Mouse (Mus musculus) small intestine, adult 2 months (tissue): ENCODE measurements around the gene Mprip. TPM values are rescaled to one million over a fixed set of nuclear protein-coding genes. Genes with fewer than 3 reads are reported as not detected.
A peak's percentile ranks its signal among the peaks of the same experiment; 100 is the strongest.

Experiments
- H3K27ac ChIP-seq: fragments of 200-500 bp; 2 replicates; pipeline ENCODE4 v1.5.1; 2012; ENCODE audit warnings: low read depth, low read length, control low read depth, inconsistent platforms; ENCODE audit not compliant: insufficient read depth
- H3K27me3 ChIP-seq: fragments of 200-500 bp; 2 replicates; pipeline ENCODE4 v1.6.1; 2012; ENCODE audit warnings: mild to moderate bottlenecking, moderate library complexity, low read length, inconsistent platforms; ENCODE audit not compliant: control insufficient read depth, insufficient read depth
- H3K36me3 ChIP-seq: fragments of 200-500 bp; 2 replicates; pipeline ENCODE4 v1.6.1; 2012; ENCODE audit warnings: mild to moderate bottlenecking, low read length, control low read depth, inconsistent platforms; ENCODE audit not compliant: control insufficient read depth, insufficient read depth
- H3K4me1 ChIP-seq: fragments of 200-500 bp; 2 replicates; pipeline ENCODE4 v1.6.1; 2012; ENCODE audit warnings: low read length, inconsistent platforms, mixed read lengths; ENCODE audit not compliant: control insufficient read depth, insufficient read depth, insufficient read length
- H3K4me3 ChIP-seq: fragments of 200-500 bp; 2 replicates; pipeline ENCODE4 v1.5.1; 2012; ENCODE audit warnings: low read depth, mild to moderate bottlenecking, control low read depth, inconsistent platforms, low read length, moderate library complexity
- CTCF ChIP-seq: fragments of 200-500 bp; IDR thresholded peaks from 2 replicates; pipeline ENCODE4 v1.5.1; 2012; ENCODE audit warnings: low read depth, mild to moderate bottlenecking, control low read depth, inconsistent platforms, low read length, moderate library complexity, mixed read lengths; ENCODE audit not compliant: insufficient replicate concordance, insufficient read length; ENCODE audit errors: extremely low read depth
- POLR2A ChIP-seq: fragments of 200-500 bp; IDR thresholded peaks from 2 replicates; pipeline ENCODE4 v1.6.1; 2012; ENCODE audit warnings: low read depth, mild to moderate bottlenecking, control low read depth, inconsistent platforms, low read length, moderate library complexity
- WGBS: fragments of 180-500 bp; shearing (Covaris S2); methylation state at CpG from one replicate; pipeline ENCODE4 v1.1.7; 2018; 5-methylcytosine and 5-hydroxymethylcytosine counted together
- polyA plus RNA-seq: library from polyadenylated mRNA; depleted of rRNA; stranded (reverse); fragments of >200 nt; gene quantifications from 2 replicates; pipeline ENCODE4 v1.2.3, GENCODE M21; 2012

Mprip gene
- polyA plus RNA-seq, 1 experiment, result 76.4 TPM

GRCm38 (mm10) chr11:59779406-59779805 lies 118.3 kb downstream of the Mprip start:
- H3K36me3 ChIP-seq, result peaks cover 20% of the 10 kb centered on the region
- no peak overlapping the region for H3K4me3 ChIP-seq
- H3K4me1 ChIP-seq, result no peaks in the 10 kb centered on the region
- H3K27ac ChIP-seq, result no peak overlapping the region
- no peak for TF ChIP-seq CTCF
- no peak for TF ChIP-seq POLR2A
- 83% methylated on average over 4 of the region's 4 CpGs for WGBS
- H3K27me3 ChIP-seq, result no peaks in the 10 kb centered on the region

DNA sequence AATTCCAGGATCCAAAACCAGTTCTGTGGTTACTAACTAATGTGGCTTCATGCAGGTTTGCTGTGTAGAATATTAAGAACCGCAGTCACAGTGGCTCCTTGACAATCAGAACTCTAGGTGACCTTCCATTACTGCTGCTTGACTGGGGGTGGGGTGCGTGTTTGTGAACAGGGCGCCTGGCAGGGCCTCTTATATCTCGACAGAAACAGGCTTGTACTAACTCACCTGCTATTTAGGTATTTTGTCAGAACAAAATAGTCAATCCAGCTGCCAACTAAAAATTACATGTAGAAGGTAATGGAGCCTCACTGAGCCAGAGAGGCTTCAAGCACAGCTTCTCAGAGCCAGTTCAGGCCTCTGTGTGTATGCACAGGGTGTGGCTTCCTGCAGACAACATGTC lies 119.1 kb downstream of the Mprip start:
- peaks cover 17% of the 10 kb centered on the region for H3K36me3 ChIP-seq
- no peaks in the 10 kb centered on the region for H3K27me3 ChIP-seq
- 74% methylated on average over 4 of the region's 4 CpGs for WGBS
- H3K4me3 ChIP-seq, result no peak overlapping the region
- H3K27ac ChIP-seq, result no peak overlapping the region
- TF ChIP-seq CTCF (no peak), POLR2A (no peak)
- H3K4me1 ChIP-seq, result no peaks in the 10 kb centered on the region

- no peak for TF ChIP-seq POLR2A
- no peak for TF ChIP-seq CTCF
- Histone ChIP-seq H3K4me3 (no peak overlapping the region), H3K36me3 (peaks cover 5% of the 10 kb centered on the region), H3K27me3 (no peaks in the 10 kb centered on the region), H3K4me1 (peaks cover 3% of the 10 kb centered on the region; the same call in 1 of the 2 replicates), H3K27ac (no peak overlapping the region)
- 88% methylated on average over 7 of the region's 7 CpGs for WGBS
Observed at GRCm38 (mm10) chr11:59782091-59782590, 121.0 kb downstream of the Mprip start.

DNA sequence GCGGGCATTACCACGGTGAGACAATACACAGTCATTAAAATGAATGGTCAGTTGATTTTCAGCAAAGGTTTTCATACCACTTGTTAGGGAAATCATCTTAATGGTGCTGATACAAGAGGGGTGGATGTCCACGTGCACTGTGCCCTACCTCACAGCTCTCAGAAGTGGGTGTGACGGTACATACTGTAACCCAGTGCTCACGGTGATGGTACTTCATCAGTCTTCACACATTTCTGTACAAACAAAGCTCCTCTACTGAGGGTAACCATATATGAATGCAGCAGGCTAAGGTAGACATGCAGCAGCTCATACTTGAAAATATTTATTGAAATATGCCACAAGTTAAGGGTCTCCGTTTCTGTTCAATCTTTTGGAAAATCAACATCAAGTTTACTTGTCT lies 122.5 kb downstream of the Mprip start:
- Histone ChIP-seq H3K36me3 (no peaks in the 10 kb centered on the region), H3K27me3 (no peaks in the 10 kb centered on the region), H3K4me3 (no peak overlapping the region), H3K4me1 (peaks cover 9% of the 10 kb centered on the region), H3K27ac (no peak overlapping the region)
- TF ChIP-seq POLR2A, result no peak
- no peak for TF ChIP-seq CTCF
- 76% methylated on average over 6 of the region's 6 CpGs for WGBS

DNA sequence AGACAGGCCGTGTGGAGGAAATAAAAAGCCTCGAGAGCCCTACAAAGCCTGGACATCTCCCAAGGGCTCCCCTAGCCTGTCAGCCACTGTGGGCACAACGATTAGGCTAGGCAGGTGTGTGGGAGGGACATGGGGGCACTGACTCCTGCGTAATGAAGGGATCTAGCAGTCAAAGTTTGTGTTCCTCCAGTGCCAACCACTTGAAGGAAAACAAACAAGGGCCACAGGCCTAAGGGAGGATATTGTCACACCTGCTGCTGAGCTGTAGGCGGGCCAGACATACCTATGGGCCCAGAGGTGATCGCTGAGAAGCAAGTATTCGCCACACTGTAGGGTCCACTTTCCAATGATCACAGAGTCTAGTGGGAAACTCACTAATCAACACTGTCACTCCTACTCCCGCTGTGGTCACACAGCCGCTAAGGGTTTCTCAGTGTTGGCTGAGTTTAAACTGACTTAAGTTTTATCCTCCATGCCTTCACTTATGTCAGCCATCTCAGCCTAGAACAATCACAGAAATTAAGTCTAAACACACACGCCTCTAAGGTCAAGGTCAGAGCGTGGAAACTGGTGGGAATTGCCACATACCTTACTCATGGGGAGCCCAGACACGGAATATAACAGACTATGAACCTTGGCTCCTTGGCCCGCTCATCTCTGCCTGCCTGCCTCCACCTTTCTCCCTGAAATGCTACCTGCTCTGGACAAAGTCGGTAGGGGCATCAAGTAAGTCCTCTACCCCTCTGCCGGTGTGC lies 125.5 kb downstream of the Mprip start:
- H3K36me3 ChIP-seq, result no peaks in the 10 kb centered on the region
- peak overlapping the region; percentile 55 for H3K4me3 ChIP-seq
- no peaks in the 10 kb centered on the region for H3K27me3 ChIP-seq
- 22% methylated on average over 15 of the region's 15 CpGs for WGBS
- TF ChIP-seq POLR2A (no peak), CTCF (no peak)
- no peak overlapping the region for H3K27ac ChIP-seq
- peaks cover 9% of the 10 kb centered on the region for H3K4me1 ChIP-seq

GRCm38 (mm10) chr11:59787199-59787781 lies 126.2 kb downstream of the Mprip start, which contains the start of gene Pld6:
Pld6 (minus strand) TSS chr11:59787645.
- peaks cover 6% of the 10 kb centered on the region for H3K36me3 ChIP-seq
- H3K27me3 ChIP-seq, result no peaks in the 10 kb centered on the region
- no peak within 1 kb of the TSS for H3K27ac ChIP-seq
- no peak for TF ChIP-seq CTCF
- TF ChIP-seq POLR2A, result no peak
- H3K4me3 ChIP-seq, result peak within 1 kb of the TSS; percentile 55
- WGBS, result 1% methylated on average over 48 of the region's 51 CpGs
- peaks cover 9% of the 10 kb centered on the region for H3K4me1 ChIP-seq

GRCm38 (mm10) chr11:59789311-59789710 lies 128.2 kb downstream of the Mprip start:
- H3K27ac ChIP-seq, result no peak overlapping the region
- H3K4me1 ChIP-seq, result peaks cover 9% of the 10 kb centered on the region
- peaks cover 23% of the 10 kb centered on the region for H3K36me3 ChIP-seq
- WGBS, result 62% methylated on average over 1 of the region's 1 CpGs
- no peaks in the 10 kb centered on the region for H3K27me3 ChIP-seq
- H3K4me3 ChIP-seq, result no peak overlapping the region
- TF ChIP-seq POLR2A (no peak), CTCF (no peak)
